Mouse (Mus musculus): ENCODE results near the gene Pld2. TPM values are rescaled to one million over a fixed set of nuclear protein-coding genes. Genes with fewer than 3 reads are reported as not detected.
A peak's percentile ranks its signal among the peaks of the same experiment; 100 is the strongest.

Pld2 gene
- polyA plus RNA-seq, 1 experiment: 4.0 TPM

DNA sequence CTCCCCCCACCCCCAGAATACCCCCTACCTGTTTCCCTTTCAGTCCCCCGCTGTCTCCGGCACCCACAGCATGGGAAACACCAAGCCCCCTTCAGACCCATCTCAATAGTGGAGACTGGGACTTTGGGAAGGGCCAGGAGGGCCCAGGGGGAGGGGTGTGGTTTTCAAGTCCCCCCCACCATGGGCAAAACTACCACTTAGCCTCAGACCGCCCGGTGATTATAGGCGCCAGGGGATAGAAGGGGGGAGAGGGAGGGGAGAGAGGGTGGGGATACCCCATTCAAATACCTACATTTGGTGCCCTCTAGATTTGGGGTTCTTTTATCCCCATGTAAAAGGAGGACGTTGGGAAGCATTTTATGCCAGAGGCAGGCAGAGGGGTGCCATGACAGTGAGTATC is 7.0 kb upstream of the Pld2 start, which contains the start of gene Gm40193:
Gene Gm40193, minus strand, starts transcription at position 101 of the 400 bp plus-strand sequence.
- WGBS: 89% methylated on average over 6 of the region's 6 CpGs
- no peak within 1 kb of the TSS for H3K27ac ChIP-seq (ENCODE audit: control insufficient read depth, insufficient read depth, low read depth, low read length, poor library complexity)
- H3K4me1 ChIP-seq (ENCODE audit: control insufficient read depth, insufficient read depth, low read length): no peaks in the 10 kb centered on the region
- TF ChIP-seq POLR2A (IDR thresholded peaks at IDR 0.05; ENCODE audit: borderline replicate concordance, control insufficient read depth, low read depth, low read length) (no peak), CTCF (IDR thresholded peaks at IDR 0.05; ENCODE audit: control insufficient read depth, insufficient read depth, low read length) (no peak)
- no peak within 1 kb of the TSS for H3K4me3 ChIP-seq (replicated peaks; ENCODE audit: control insufficient read depth, low read depth, low read length)

DNA sequence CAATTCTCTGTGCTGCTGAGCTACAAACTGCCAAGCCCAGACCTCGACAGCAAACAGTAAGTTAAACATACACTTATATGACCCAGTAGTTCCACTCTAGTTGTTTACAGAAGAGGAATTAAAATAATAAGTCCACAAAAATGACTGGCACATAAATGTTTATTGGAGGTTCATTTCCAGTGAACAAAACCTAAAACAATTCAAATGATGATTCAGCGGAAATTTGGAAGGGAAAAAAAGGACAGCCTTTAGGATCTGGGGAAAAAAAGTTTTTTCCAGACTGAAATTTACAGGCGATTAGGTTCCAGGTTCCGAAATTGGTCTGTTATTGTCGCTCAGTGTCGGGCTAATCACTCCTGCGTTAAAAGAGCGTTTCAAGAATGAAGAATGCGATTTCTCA is 441 bp upstream of the Pld2 start:
- Histone ChIP-seq H3K4me3 (replicated peaks; ENCODE audit: control insufficient read depth, low read depth, low read length) (peak overlapping the region; percentile 58), H3K4me1 (ENCODE audit: control insufficient read depth, insufficient read depth, low read length) (no peaks in the 10 kb centered on the region), H3K27ac (ENCODE audit: control insufficient read depth, insufficient read depth, low read depth, low read length, poor library complexity) (no peak overlapping the region)
- 5% methylated on average over 9 of the region's 9 CpGs for WGBS
- no peak for TF ChIP-seq CTCF (IDR thresholded peaks at IDR 0.05; ENCODE audit: control insufficient read depth, insufficient read depth, low read length)
- no peak for TF ChIP-seq POLR2A (IDR thresholded peaks at IDR 0.05; ENCODE audit: borderline replicate concordance, control insufficient read depth, low read depth, low read length)

DNA sequence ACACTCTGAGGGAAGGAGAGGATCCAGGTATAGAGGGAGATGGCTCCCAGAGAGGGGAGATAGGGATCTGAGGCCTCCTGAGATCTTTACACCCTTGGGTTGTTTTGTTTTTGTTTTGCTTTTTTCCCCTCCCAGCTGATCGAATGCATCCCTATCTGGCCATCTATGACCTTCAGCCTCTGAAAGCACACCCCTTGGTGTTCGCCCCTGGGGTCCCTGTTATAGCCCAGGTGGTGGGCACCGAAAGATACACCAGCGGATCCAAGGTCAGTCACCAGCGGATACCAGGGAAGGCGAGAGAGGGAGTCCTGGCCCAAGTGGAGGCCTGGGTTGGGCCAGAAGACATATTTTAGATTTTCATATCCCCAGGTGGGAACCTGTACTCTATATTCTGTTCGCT is 1.1 kb downstream of the Pld2 start:
- no peak for TF ChIP-seq CTCF (IDR thresholded peaks at IDR 0.05; ENCODE audit: control insufficient read depth, insufficient read depth, low read length)
- no peak for TF ChIP-seq POLR2A (IDR thresholded peaks at IDR 0.05; ENCODE audit: borderline replicate concordance, control insufficient read depth, low read depth, low read length)
- H3K27ac ChIP-seq (ENCODE audit: control insufficient read depth, insufficient read depth, low read depth, low read length, poor library complexity): no peak overlapping the region
- WGBS: 83% methylated on average over 7 of the region's 7 CpGs
- H3K4me1 ChIP-seq (ENCODE audit: control insufficient read depth, insufficient read depth, low read length): no peaks in the 10 kb centered on the region
- H3K4me3 ChIP-seq (replicated peaks; ENCODE audit: control insufficient read depth, low read depth, low read length): no peak overlapping the region

DNA sequence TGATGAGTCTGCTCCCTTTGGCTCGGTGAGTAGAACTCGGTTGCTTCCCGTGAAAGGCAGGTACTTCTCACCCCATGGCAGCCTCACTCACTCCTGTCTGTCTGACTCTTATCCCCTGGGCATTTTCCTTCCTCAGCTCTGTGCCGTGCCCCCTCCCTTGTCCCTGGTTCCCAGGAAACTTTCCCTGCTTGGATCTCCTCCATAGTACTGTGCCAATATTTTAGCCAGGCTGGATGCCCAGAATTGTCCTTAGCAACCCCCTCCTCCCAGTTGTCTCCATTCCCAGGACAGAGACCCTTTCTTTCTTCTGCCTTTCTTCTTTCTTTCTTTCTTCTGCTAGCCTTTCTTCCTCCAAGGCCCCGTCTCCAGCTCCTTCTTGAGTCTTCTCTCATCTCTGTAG is 1.6 kb downstream of the Pld2 start:
- TF ChIP-seq CTCF (IDR thresholded peaks at IDR 0.05; ENCODE audit: control insufficient read depth, insufficient read depth, low read length) (no peak), POLR2A (IDR thresholded peaks at IDR 0.05; ENCODE audit: borderline replicate concordance, control insufficient read depth, low read depth, low read length) (no peak)
- WGBS: 78% methylated on average over 5 of the region's 5 CpGs
- Histone ChIP-seq H3K4me3 (replicated peaks; ENCODE audit: control insufficient read depth, low read depth, low read length) (no peak overlapping the region), H3K27ac (ENCODE audit: control insufficient read depth, insufficient read depth, low read depth, low read length, poor library complexity) (no peak overlapping the region), H3K4me1 (ENCODE audit: control insufficient read depth, insufficient read depth, low read length) (no peaks in the 10 kb centered on the region)

DNA sequence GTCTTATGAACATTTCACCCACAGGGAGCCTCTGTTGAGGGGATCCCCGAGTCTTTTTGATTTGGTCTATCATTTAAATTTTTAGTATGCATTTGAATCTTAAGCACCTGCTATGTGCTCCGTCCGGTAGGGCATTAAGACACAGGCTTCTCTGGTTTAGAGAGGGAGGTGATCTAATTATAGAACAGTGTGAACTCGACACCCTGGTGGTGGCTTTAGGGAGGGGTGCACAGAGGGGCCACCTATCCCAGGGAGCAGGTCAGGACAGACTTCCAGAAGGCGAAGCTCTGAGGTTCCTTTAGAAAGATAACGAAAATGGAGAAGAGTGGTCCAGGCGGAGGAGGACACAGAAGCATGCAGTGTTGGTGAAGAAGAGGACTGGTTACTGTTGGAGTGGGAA is 4.6 kb downstream of the Pld2 start:
- 60% methylated on average over 7 of the region's 7 CpGs for WGBS
- TF ChIP-seq POLR2A (IDR thresholded peaks at IDR 0.05; ENCODE audit: borderline replicate concordance, control insufficient read depth, low read depth, low read length) (no peak), CTCF (IDR thresholded peaks at IDR 0.05; ENCODE audit: control insufficient read depth, insufficient read depth, low read length) (no peak)
- H3K27ac ChIP-seq (ENCODE audit: control insufficient read depth, insufficient read depth, low read depth, low read length, poor library complexity): no peak overlapping the region
- H3K4me3 ChIP-seq (replicated peaks; ENCODE audit: control insufficient read depth, low read depth, low read length): no peak overlapping the region
- no peaks in the 10 kb centered on the region for H3K4me1 ChIP-seq (ENCODE audit: control insufficient read depth, insufficient read depth, low read length)

DNA sequence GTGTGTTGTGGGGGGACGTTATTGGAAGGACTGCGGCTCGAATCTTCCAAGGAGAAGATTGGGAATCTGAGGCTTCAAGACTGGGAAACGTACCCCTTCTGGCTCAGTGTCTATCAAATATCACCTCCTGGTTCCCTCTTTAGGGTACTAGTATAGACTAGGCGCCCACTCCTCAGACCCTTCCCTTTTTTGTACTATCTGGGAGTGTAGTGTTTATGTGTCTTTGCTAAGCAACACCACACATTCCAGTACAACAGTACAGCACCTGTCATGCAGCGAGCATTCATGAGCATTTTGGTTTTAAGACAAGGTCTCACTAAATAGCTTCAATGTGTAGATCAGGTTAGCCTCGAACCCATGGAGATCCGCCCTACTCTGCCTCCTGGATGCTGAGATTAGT is 11.7 kb downstream of the Pld2 start:
- no peak overlapping the region for H3K4me3 ChIP-seq (replicated peaks; ENCODE audit: control insufficient read depth, low read depth, low read length)
- no peaks in the 10 kb centered on the region for H3K4me1 ChIP-seq (ENCODE audit: control insufficient read depth, insufficient read depth, low read length)
- no peak for TF ChIP-seq POLR2A (IDR thresholded peaks at IDR 0.05; ENCODE audit: borderline replicate concordance, control insufficient read depth, low read depth, low read length)
- TF ChIP-seq CTCF (IDR thresholded peaks at IDR 0.05; ENCODE audit: control insufficient read depth, insufficient read depth, low read length): no peak
- 80% methylated on average over 8 of the region's 8 CpGs for WGBS
- H3K27ac ChIP-seq (ENCODE audit: control insufficient read depth, insufficient read depth, low read depth, low read length, poor library complexity): no peak overlapping the region

DNA sequence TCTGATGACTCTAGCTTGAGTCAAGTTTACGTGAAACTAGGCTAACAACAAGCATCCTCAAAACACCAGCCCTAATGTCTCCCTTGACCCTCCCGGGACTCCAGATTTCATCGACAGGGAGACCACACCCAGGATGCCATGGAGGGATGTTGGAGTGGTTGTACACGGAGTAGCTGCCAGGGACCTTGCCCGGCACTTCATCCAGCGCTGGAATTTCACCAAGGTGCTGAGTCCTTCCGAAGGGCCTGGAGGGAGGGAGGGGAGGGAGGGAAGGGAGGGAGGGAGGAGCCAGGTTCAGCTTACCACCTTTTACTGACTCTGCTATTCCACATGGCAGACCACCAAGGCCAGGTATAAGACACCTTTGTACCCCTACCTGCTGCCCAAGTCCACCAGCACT is 14.1 kb downstream of the Pld2 start:
- TF ChIP-seq CTCF (IDR thresholded peaks at IDR 0.05; ENCODE audit: control insufficient read depth, insufficient read depth, low read length): no peak
- no peak for TF ChIP-seq POLR2A (IDR thresholded peaks at IDR 0.05; ENCODE audit: borderline replicate concordance, control insufficient read depth, low read depth, low read length)
- 77% methylated on average over 7 of the region's 7 CpGs for WGBS
- H3K4me3 ChIP-seq (replicated peaks; ENCODE audit: control insufficient read depth, low read depth, low read length): no peak overlapping the region
- no peak overlapping the region for H3K27ac ChIP-seq (ENCODE audit: control insufficient read depth, insufficient read depth, low read depth, low read length, poor library complexity)
- H3K4me1 ChIP-seq (ENCODE audit: control insufficient read depth, insufficient read depth, low read length): no peaks in the 10 kb centered on the region

DNA sequence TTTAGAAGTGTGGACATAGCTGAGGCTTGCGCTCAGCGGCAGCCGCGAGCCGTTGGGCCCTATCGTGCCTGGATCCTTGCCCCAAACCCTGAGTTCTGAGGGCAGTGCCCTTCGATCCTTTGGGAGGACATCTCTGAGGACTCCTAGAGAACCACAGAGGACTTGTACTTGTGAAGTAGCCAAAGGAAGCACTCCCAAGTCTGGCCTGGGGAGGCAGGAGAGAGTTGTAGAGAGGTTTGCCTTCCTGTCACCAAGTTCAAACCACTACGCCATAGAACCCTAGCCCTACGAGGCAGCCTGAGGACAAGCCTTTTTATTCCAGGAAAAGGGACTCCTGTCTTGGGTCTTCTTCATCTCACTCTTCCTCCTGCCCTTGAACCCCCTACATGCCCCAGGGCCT is 17.7 kb downstream of the Pld2 start:
- Histone ChIP-seq H3K4me3 (replicated peaks; ENCODE audit: control insufficient read depth, low read depth, low read length) (no peak overlapping the region), H3K27ac (ENCODE audit: control insufficient read depth, insufficient read depth, low read depth, low read length, poor library complexity) (no peak overlapping the region), H3K4me1 (ENCODE audit: control insufficient read depth, insufficient read depth, low read length) (no peaks in the 10 kb centered on the region)
- no peak for TF ChIP-seq CTCF (IDR thresholded peaks at IDR 0.05; ENCODE audit: control insufficient read depth, insufficient read depth, low read length)
- 88% methylated on average over 9 of the region's 9 CpGs for whole genome bisulfite sequencing

DNA sequence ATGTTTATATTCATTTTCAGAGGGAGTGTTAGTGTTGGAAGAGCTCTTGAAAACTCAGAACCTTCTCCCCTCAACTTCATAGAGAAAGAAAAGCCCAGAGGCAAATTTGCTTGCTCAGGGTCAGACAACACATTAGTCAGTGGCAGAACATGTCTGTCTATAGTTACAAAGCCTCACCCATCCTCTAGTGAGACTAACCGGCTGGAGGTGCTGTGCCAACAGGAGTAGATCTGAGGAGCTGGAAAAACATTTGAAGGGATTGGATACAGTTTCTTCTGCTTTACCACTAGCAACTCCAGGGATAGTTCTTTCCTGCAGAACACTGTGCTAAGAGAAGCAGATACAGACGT is 22.0 kb downstream of the Pld2 start:
- H3K27ac ChIP-seq (ENCODE audit: control insufficient read depth, insufficient read depth, low read depth, low read length, poor library complexity): no peak overlapping the region
- WGBS: 12% methylated on average over 2 of the region's 2 CpGs
- TF ChIP-seq POLR2A (IDR thresholded peaks at IDR 0.05; ENCODE audit: borderline replicate concordance, control insufficient read depth, low read depth, low read length): no peak
- TF ChIP-seq CTCF (IDR thresholded peaks at IDR 0.05; ENCODE audit: control insufficient read depth, insufficient read depth, low read length): no peak
- H3K4me1 ChIP-seq (ENCODE audit: control insufficient read depth, insufficient read depth, low read length): no peaks in the 10 kb centered on the region; the same call in 1 of the 2 replicates
- peak overlapping the region; percentile 91 for H3K4me3 ChIP-seq (replicated peaks; ENCODE audit: control insufficient read depth, low read depth, low read length)
